Mouse (Mus musculus) small intestine, adult 2 months (tissue): ENCODE data around the gene Sgsm2.
"Not testable (repeated sequence)": the region's sequence is repeated elsewhere in the genome, so short reads cannot be mapped to it uniquely, and the experiment has no call there.

Experiments
- CTCF ChIP-seq: fragments of 200-500 bp; IDR thresholded peaks from 2 replicates; pipeline ENCODE4 v1.5.1; 2012; ENCODE audit warnings: low read depth, mild to moderate bottlenecking, control low read depth, inconsistent platforms, low read length, moderate library complexity, mixed read lengths; ENCODE audit not compliant: insufficient replicate concordance, insufficient read length; ENCODE audit errors: extremely low read depth
- POLR2A ChIP-seq: fragments of 200-500 bp; IDR thresholded peaks from 2 replicates; pipeline ENCODE4 v1.6.1; 2012; ENCODE audit warnings: low read depth, mild to moderate bottlenecking, control low read depth, inconsistent platforms, low read length, moderate library complexity

DNA sequence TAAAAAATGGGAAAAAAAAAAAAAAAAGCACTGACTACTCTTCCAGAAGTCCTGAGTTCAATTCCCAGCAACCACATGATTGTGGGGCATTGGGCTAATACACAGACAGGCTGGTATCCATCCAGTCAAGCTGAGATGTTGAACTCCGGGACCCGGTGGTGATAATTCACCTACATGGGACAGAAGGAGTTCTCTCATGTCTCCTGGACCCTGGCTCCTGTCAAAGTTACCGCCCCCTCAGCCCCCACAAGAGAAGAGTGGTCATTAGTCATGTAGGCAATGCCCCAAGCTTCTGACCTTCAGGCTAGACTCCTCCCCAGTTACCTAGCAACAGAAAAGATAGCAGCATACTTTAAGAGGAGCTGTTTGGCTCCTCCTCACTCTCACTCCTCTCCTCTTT lies 85.8 kb downstream of the Sgsm2 start:
- not testable (repeated sequence) for TF ChIP-seq CTCF, POLR2A
